Mouse (Mus musculus) E14TG2a.4 (cell line): Measurements from ENCODE around the gene Ppm1h.

ENCODE experiments used
- CTCF ChIP-seq: conservative IDR thresholded peaks from 2 replicates; pipeline ENCODE4 v1.5.1; 2014; ENCODE audit warnings: low read length
- NANOG ChIP-seq: IDR thresholded peaks from 2 replicates; pipeline ENCODE4 v1.6.1; 2014; ENCODE audit warnings: borderline replicate concordance, low read length, mixed read lengths

DNA sequence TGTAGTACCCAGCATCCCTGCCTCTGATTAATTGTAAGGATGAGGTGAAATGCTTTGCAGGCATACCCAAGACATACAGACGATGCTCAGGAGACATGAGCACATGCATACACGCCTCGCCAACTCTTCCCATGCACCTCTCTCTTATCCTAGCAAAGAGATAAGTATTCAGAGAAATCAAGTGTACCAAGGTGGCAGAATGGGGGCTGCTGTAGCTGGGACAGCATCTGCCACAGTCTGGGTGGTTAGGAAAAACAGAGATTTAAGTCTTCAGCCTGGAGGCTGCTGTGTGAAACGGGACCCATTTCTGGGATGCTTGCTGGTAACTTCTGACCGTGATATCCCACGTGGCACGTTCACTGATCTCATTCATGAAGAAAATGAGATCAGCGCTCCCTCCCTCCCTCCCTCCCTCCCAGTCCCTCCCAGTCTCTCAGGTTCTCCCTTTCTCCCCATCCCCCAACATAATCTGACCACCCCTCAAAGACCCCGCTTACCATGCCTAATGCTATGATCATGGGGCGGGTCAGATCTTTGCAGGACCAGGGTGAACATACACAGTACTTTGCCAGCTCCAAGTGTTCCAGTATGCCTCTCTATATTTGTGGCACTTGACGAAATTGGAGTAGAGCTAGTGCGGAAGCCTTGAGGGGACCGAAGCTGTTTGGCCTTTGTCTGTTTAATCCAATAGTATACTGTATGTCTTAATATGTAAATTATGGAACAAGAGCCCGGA, 38.3 kb downstream of the Ppm1h start:
- TF ChIP-seq CTCF (no peak), NANOG (no peak)
